Mouse (Mus musculus) hindbrain, embryonic 16.5 days (tissue): ENCODE measurements around the gene Cfhr2. TPM values are rescaled to one million over a fixed set of nuclear protein-coding genes. Genes with fewer than 3 reads are reported as not detected.

Experiments used
- polyA plus RNA-seq: library from polyadenylated mRNA; unstranded; fragments of >200 nt; fragmentation: Nextera tagmentation; extraction: Ambion mirVana; gene quantifications from 2 replicates; pipeline ENCODE4 v1.2.1, GENCODE M21; 2015

The Cfhr2 gene
- polyA plus RNA-seq, 1 experiment from 2014 or later: 0.20 TPM

Other genes with a start within 250 kb of the Cfhr2 start
- gene Gm4788, start 77.5 kb downstream of the Cfhr2 start, polyA plus RNA-seq: not detected in 2 replicates